Mouse (Mus musculus): ENCODE measurements around the gene Nebl. TPM values are rescaled to one million over a fixed set of nuclear protein-coding genes. Genes with fewer than 3 reads are reported as not detected.
"Not testable (repeated sequence)": the region's sequence is repeated elsewhere in the genome, so short reads cannot be mapped to it uniquely, and the experiment has no call there.

Nebl gene
- polyA plus RNA-seq, 1 experiment from 2014 or later, result 9.7 TPM

GRCm38 (mm10) chr2:17362181-17362580 is 369.1 kb downstream of the Nebl start:
- peaks cover 26% of the 10 kb centered on the region for H3K4me1 ChIP-seq (ENCODE audit: insufficient read depth, low read length)
- WGBS, result 100% methylated on average over 1 of the region's 1 CpGs

DNA sequence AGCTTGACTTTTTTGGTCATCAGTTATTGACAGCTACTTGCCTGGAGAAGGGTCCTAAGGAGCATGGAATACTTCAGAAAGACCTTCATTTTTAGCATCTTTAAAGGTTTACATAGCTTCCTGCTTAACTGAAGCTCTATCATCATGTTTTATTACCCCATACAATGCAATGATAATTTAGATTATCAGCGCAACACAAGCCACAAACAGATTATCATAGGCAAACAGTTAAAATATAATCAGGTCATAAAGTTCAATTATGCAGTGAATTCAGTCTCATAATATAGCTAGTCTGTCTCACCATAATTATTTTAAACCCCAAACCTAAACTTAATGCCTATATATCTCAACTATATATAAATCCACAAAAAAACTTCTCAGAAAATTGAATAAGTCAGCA is 386.6 kb downstream of the Nebl start:
- Histone ChIP-seq H3K27me3 (ENCODE audit: insufficient read depth, low read length) (no peaks in the 10 kb centered on the region), H3K4me3 (ENCODE audit: low read length) (no peak overlapping the region), H3K36me3 (ENCODE audit: insufficient read depth, low read length) (no peaks in the 10 kb centered on the region), H3K4me1 (ENCODE audit: insufficient read depth, low read length) (no peaks in the 10 kb centered on the region), H3K27ac (ENCODE audit: low read length) (no peak overlapping the region), H3K9me3 (ENCODE audit: low read length) (no peaks in the 10 kb centered on the region), H3K4me2 (replicated peaks; ENCODE audit: low read depth, low read length) (no peak overlapping the region), H3K9ac (replicated peaks; ENCODE audit: low read length) (no peak overlapping the region)
- 89% methylated on average over 1 of the region's 1 CpGs for WGBS
- no peak for ATAC-seq (ENCODE audit: low FRiP score, low TSS enrichment)

More at GRCm38 (mm10) chr2:17362181-17362580, 369.1 kb downstream of the Nebl start:
- Histone ChIP-seq H3K27ac (ENCODE audit: low read length) (no peak overlapping the region), H3K9ac (replicated peaks; ENCODE audit: low read length) (no peak overlapping the region), H3K4me3 (ENCODE audit: low read length) (no peak overlapping the region), H3K36me3 (ENCODE audit: insufficient read depth, low read length) (no peaks in the 10 kb centered on the region), H3K27me3 (ENCODE audit: insufficient read depth, low read length) (no peaks in the 10 kb centered on the region), H3K9me3 (ENCODE audit: low read length) (no peaks in the 10 kb centered on the region), H3K4me2 (replicated peaks; ENCODE audit: low read depth, low read length) (no peak overlapping the region)
- no peak for ATAC-seq (ENCODE audit: low FRiP score, low TSS enrichment)

GRCm38 (mm10) chr2:17335451-17335850 is 395.8 kb downstream of the Nebl start:
- WGBS, result 88% methylated on average over 5 of the region's 5 CpGs
- Histone ChIP-seq H3K9ac (replicated peaks; ENCODE audit: low read length) (no peak overlapping the region), H3K36me3 (ENCODE audit: insufficient read depth, low read length) (no peaks in the 10 kb centered on the region), H3K27me3 (ENCODE audit: insufficient read depth, low read length) (no peaks in the 10 kb centered on the region), H3K4me1 (ENCODE audit: insufficient read depth, low read length) (no peaks in the 10 kb centered on the region), H3K27ac (ENCODE audit: low read length) (no peak overlapping the region), H3K4me2 (replicated peaks; ENCODE audit: low read depth, low read length) (no peak overlapping the region), H3K4me3 (ENCODE audit: low read length) (no peak overlapping the region), H3K9me3 (ENCODE audit: low read length) (no peaks in the 10 kb centered on the region)
- no peak for ATAC-seq (ENCODE audit: low FRiP score, low TSS enrichment)

GRCm38 (mm10) chr2:17326590-17326989 is 404.7 kb downstream of the Nebl start:
- no peak overlapping the region for H3K4me3 ChIP-seq (ENCODE audit: low read length)
- no peak overlapping the region for H3K4me2 ChIP-seq (replicated peaks; ENCODE audit: low read depth, low read length)
- no peak for ATAC-seq (ENCODE audit: low FRiP score, low TSS enrichment)
- no peaks in the 10 kb centered on the region for H3K27me3 ChIP-seq (ENCODE audit: insufficient read depth, low read length)
- 81% methylated on average over 1 of the region's 1 CpGs for WGBS
- no peak overlapping the region for H3K9ac ChIP-seq (replicated peaks; ENCODE audit: low read length)
- no peaks in the 10 kb centered on the region for H3K9me3 ChIP-seq (ENCODE audit: low read length)
- no peak overlapping the region for H3K27ac ChIP-seq (ENCODE audit: low read length)
- no peaks in the 10 kb centered on the region for H3K4me1 ChIP-seq (ENCODE audit: insufficient read depth, low read length)
- H3K36me3 ChIP-seq (ENCODE audit: insufficient read depth, low read length), result no peaks in the 10 kb centered on the region

GRCm38 (mm10) chr2:17316850-17317249 is 414.4 kb downstream of the Nebl start:
- H3K27ac ChIP-seq (ENCODE audit: low read length), result no peak overlapping the region
- H3K4me2 ChIP-seq (replicated peaks; ENCODE audit: low read depth, low read length), result no peak overlapping the region
- ATAC-seq (ENCODE audit: low FRiP score, low TSS enrichment), result no peak
- no peak overlapping the region for H3K4me3 ChIP-seq (ENCODE audit: low read length)
- H3K9me3 ChIP-seq (ENCODE audit: low read length), result no peaks in the 10 kb centered on the region
- WGBS, result 71% methylated on average over 5 of the region's 5 CpGs
- no peaks in the 10 kb centered on the region for H3K4me1 ChIP-seq (ENCODE audit: insufficient read depth, low read length)
- no peak overlapping the region for H3K9ac ChIP-seq (replicated peaks; ENCODE audit: low read length)
- H3K27me3 ChIP-seq (ENCODE audit: insufficient read depth, low read length), result no peaks in the 10 kb centered on the region
- no peaks in the 10 kb centered on the region for H3K36me3 ChIP-seq (ENCODE audit: insufficient read depth, low read length)

- Histone ChIP-seq H3K36me3 (ENCODE audit: insufficient read depth, low read length) (no peaks in the 10 kb centered on the region), H3K4me3 (ENCODE audit: low read length) (no peak overlapping the region), H3K4me2 (replicated peaks; ENCODE audit: low read depth, low read length) (no peak overlapping the region), H3K4me1 (ENCODE audit: insufficient read depth, low read length) (no peaks in the 10 kb centered on the region), H3K9me3 (ENCODE audit: low read length) (no peaks in the 10 kb centered on the region), H3K27me3 (ENCODE audit: insufficient read depth, low read length) (no peaks in the 10 kb centered on the region), H3K9ac (replicated peaks; ENCODE audit: low read length) (no peak overlapping the region), H3K27ac (ENCODE audit: low read length) (no peak overlapping the region)
- no peak for ATAC-seq (ENCODE audit: low FRiP score, low TSS enrichment)
Observed at GRCm38 (mm10) chr2:17301379-17301778, 429.9 kb downstream of the Nebl start.

- Histone ChIP-seq H3K4me2 (replicated peaks; ENCODE audit: low read depth, low read length) (no peak overlapping the region), H3K36me3 (ENCODE audit: insufficient read depth, low read length) (no peaks in the 10 kb centered on the region), H3K27ac (ENCODE audit: low read length) (no peak overlapping the region), H3K27me3 (ENCODE audit: insufficient read depth, low read length) (no peaks in the 10 kb centered on the region), H3K9ac (replicated peaks; ENCODE audit: low read length) (no peak overlapping the region), H3K9me3 (ENCODE audit: low read length) (no peaks in the 10 kb centered on the region), H3K4me1 (ENCODE audit: insufficient read depth, low read length) (no peaks in the 10 kb centered on the region), H3K4me3 (ENCODE audit: low read length) (no peak overlapping the region)
- 57% methylated on average over 1 of the region's 1 CpGs for WGBS
- no peak for ATAC-seq (ENCODE audit: low FRiP score, low TSS enrichment)
Observed at GRCm38 (mm10) chr2:17297496-17297895, 433.8 kb downstream of the Nebl start.

- H3K4me1 ChIP-seq (ENCODE audit: insufficient read depth, low read length); H3K4me3 ChIP-seq (ENCODE audit: low read length); H3K9me3 ChIP-seq (ENCODE audit: low read length); H3K27me3 ChIP-seq (ENCODE audit: insufficient read depth, low read length); H3K27ac ChIP-seq (ENCODE audit: low read length); H3K9ac ChIP-seq (replicated peaks; ENCODE audit: low read length); H3K36me3 ChIP-seq (ENCODE audit: insufficient read depth, low read length); ATAC-seq (ENCODE audit: low FRiP score, low TSS enrichment); H3K4me2 ChIP-seq (replicated peaks; ENCODE audit: low read depth, low read length): not testable (repeated sequence)
- WGBS, result 95% methylated on average over 4 of the region's 5 CpGs
Observed at GRCm38 (mm10) chr2:17295257-17295656, 436.0 kb downstream of the Nebl start.

Small RNAs within 50 kb of the gene (microRNA-seq; reads per million reads assigned to microRNA genes)
- gene Mir6419, result not detected

Measured in kidney, embryonic 16.5 days (tissue).